In genomic region chr6:124465299-124465698, GRCm38 (mm10) we compare ENCODE assay signal across 8 mouse cellular contexts. TPM values are rescaled to one million over a fixed set of nuclear protein-coding genes. Genes with fewer than 3 reads are reported as not detected.
DNase-seq lines count a peak whose midpoint lies in the region; ATAC-seq and TF ChIP-seq lines count a peak whose summit lies in the region.

No protein-coding gene starts in this region.

- no peaks in the 10 kb centered on the region for H3K9me3 ChIP-seq in forebrain, embryonic 11.5 days (ENCODE audit: control insufficient read depth, low read length)
- H3K9me3 ChIP-seq in limb, embryonic 10.5 days (replicated peaks): no peaks in the 10 kb centered on the region
- no peaks in the 10 kb centered on the region for H3K9me3 ChIP-seq in neural tube, embryonic 14.5 days (ENCODE audit: control insufficient read depth, low read length)

- peak overlapping the region; percentile 92 for H3K27ac ChIP-seq in left cerebral cortex, adult 2 months
- no peak overlapping the region for H3K27ac ChIP-seq in forebrain, embryonic 11.5 days (ENCODE audit: low read depth, low read length)
- H3K27ac ChIP-seq in limb, embryonic 10.5 days: no peak overlapping the region
- peak overlapping the region; percentile 86 for H3K27ac ChIP-seq in neural tube, embryonic 14.5 days (ENCODE audit: low read depth, low read length)

- H3K27me3 ChIP-seq in forebrain, embryonic 11.5 days (ENCODE audit: control insufficient read depth, insufficient read depth, low read length): no peaks in the 10 kb centered on the region
- peaks cover 30% of the 10 kb centered on the region for H3K27me3 ChIP-seq in limb, embryonic 10.5 days (ENCODE audit: low read depth, poor library complexity, severe bottlenecking)
- no peaks in the 10 kb centered on the region for H3K27me3 ChIP-seq in neural tube, embryonic 14.5 days (ENCODE audit: control insufficient read depth, insufficient read depth, low read length)

- no peak for DNase-seq in left cerebral cortex, adult 2 months (ENCODE audit: extremely low spot score in 1 of 2, low spot score in 2 of 2)
- no peak for DNase-seq in left cerebral cortex, postnatal 36 days (ENCODE audit: low spot score in 2 of 2)
- no peak for DNase-seq in forebrain, embryonic 11.5 days (ENCODE audit: low spot score)
- no peak for DNase-seq in limb, embryonic 10.5 days (ENCODE audit: low spot score)
- DNase-seq in ovary, postnatal 14 days (ENCODE audit: low spot score): no peak
- no peak for DNase-seq in urinary bladder, postnatal 10 days (ENCODE audit: low spot score)
- DNase-seq in thymus, postnatal 10 days (ENCODE audit: low spot score in 2 of 2): no peak

- H3K36me3 ChIP-seq in forebrain, embryonic 11.5 days (ENCODE audit: control insufficient read depth, insufficient read depth, low read length): no peaks in the 10 kb centered on the region
- H3K36me3 ChIP-seq in limb, embryonic 10.5 days: no peaks in the 10 kb centered on the region
- H3K36me3 ChIP-seq in neural tube, embryonic 14.5 days (ENCODE audit: control insufficient read depth, insufficient read depth, low read length): no peaks in the 10 kb centered on the region

- intact Hi-C loops in left cerebral cortex, adult 2 months (cut with DNase I): loop anchor here (2.0 kb wide), 1 partner anchor 50 kb away; the partner anchor contains the start of gene Pex5
- intact Hi-C loops in left cerebral cortex, postnatal 36 days (cut with DNase I): no loop called here

- H3K4me1 ChIP-seq in forebrain, embryonic 11.5 days (replicated peaks; ENCODE audit: control insufficient read depth, insufficient read depth, low read length): no peaks in the 10 kb centered on the region
- H3K4me1 ChIP-seq in limb, embryonic 10.5 days: peaks cover 18% of the 10 kb centered on the region
- peaks cover 13% of the 10 kb centered on the region for H3K4me1 ChIP-seq in neural tube, embryonic 14.5 days (ENCODE audit: control insufficient read depth, insufficient read depth, low read length)

- 46% methylated on average over 6 of the region's 6 CpGs for WGBS in forebrain, embryonic 11.5 days
- 38% methylated on average over 6 of the region's 6 CpGs for WGBS in limb, embryonic 10.5 days
- WGBS in neural tube, embryonic 14.5 days: 36% methylated on average over 6 of the region's 6 CpGs

- no peak for ATAC-seq in forebrain, embryonic 11.5 days (replicated peaks; ENCODE audit: low FRiP score)
- no peak for ATAC-seq in neural tube, embryonic 14.5 days (ENCODE audit: low read depth)

- TF ChIP-seq CTCF in left cerebral cortex, adult 2 months (IDR thresholded peaks at IDR 0.05): no peak

- H3K4me2 ChIP-seq in forebrain, embryonic 11.5 days (ENCODE audit: low read depth, low read length, severe bottlenecking): peak overlapping the region; percentile 83
- H3K4me2 ChIP-seq in neural tube, embryonic 14.5 days (ENCODE audit: low read depth, low read length): peak overlapping the region; percentile 55

- peak overlapping the region; percentile 69; the same call in 1 of the 2 replicates for H3K9ac ChIP-seq in forebrain, embryonic 11.5 days (ENCODE audit: low read length)
- H3K9ac ChIP-seq in neural tube, embryonic 14.5 days (replicated peaks; ENCODE audit: low read depth, low read length): peak overlapping the region; percentile 70

- peak overlapping the region; percentile 74 for H3K4me3 ChIP-seq in left cerebral cortex, adult 2 months
- H3K4me3 ChIP-seq in forebrain, embryonic 11.5 days (ENCODE audit: low read depth, low read length): peak overlapping the region; percentile 44; the same call in 1 of the 2 replicates
- peak overlapping the region; percentile 57 for H3K4me3 ChIP-seq in limb, embryonic 10.5 days
- H3K4me3 ChIP-seq in neural tube, embryonic 14.5 days (ENCODE audit: low read depth, low read length): peak overlapping the region; percentile 51

RNA-seq across cellular contexts. Expression of gene Clstn3, which starts 0.7 kb away (rescaled TPM):
- total RNA-seq in left cerebral cortex, adult 2 months (2021): 100 to 1,000 TPM; 393 to 399 TPM
- 100 to 1,000 TPM; 362 to 401 TPM for total RNA-seq in left cerebral cortex, postnatal 36 days (2021)
- 12.8 and 15.2 TPM in 2 replicates for polyA plus RNA-seq in forebrain, embryonic 11.5 days (2014; fragmentation: Nextera tagmentation; extraction: Ambion mirVana)
- polyA plus RNA-seq in limb, embryonic 10.5 days (2016; fragmentation: Nextera tagmentation; extraction: Ambion mirVana): 2.1 and 5.4 TPM in 2 replicates
- polyA plus RNA-seq in neural tube, embryonic 14.5 days (2014; fragmentation: Nextera tagmentation; extraction: Ambion mirVana): 90.4 and 96.1 TPM in 2 replicates

RNA-seq across cellular contexts. Expression of gene C1rl, which starts 27.6 kb away (rescaled TPM):
- total RNA-seq in left cerebral cortex, adult 2 months (2021): under 1 TPM; 0.25 to 0.37 TPM
- under 1 TPM; 0.25 to 0.34 TPM for total RNA-seq in left cerebral cortex, postnatal 36 days (2021)
- polyA plus RNA-seq in forebrain, embryonic 11.5 days (2014; fragmentation: Nextera tagmentation; extraction: Ambion mirVana): 0.08 and 0.21 TPM in 2 replicates
- 0.69 and 0.84 TPM in 2 replicates for polyA plus RNA-seq in limb, embryonic 10.5 days (2016; fragmentation: Nextera tagmentation; extraction: Ambion mirVana)
- 0.22 and 0.29 TPM in 2 replicates for polyA plus RNA-seq in neural tube, embryonic 14.5 days (2014; fragmentation: Nextera tagmentation; extraction: Ambion mirVana)

RNA-seq across cellular contexts. Expression of gene C1ra, which starts 46.9 kb away (rescaled TPM):
- total RNA-seq in left cerebral cortex, adult 2 months (2021): 1 to 10 TPM; 1.5 to 1.8 TPM
- 1 to 10 TPM; 1.3 to 1.4 TPM for total RNA-seq in left cerebral cortex, postnatal 36 days (2021)
- polyA plus RNA-seq in forebrain, embryonic 11.5 days (2014; fragmentation: Nextera tagmentation; extraction: Ambion mirVana): 0.08 and 0.35 TPM in 2 replicates
- 0.06 and 0.26 TPM in 2 replicates for polyA plus RNA-seq in limb, embryonic 10.5 days (2016; fragmentation: Nextera tagmentation; extraction: Ambion mirVana)
- 0.11 and 0.33 TPM in 2 replicates for polyA plus RNA-seq in neural tube, embryonic 14.5 days (2014; fragmentation: Nextera tagmentation; extraction: Ambion mirVana)

RNA-seq across cellular contexts. Expression of gene Pex5, which starts 50.4 kb away (rescaled TPM):
- total RNA-seq in left cerebral cortex, adult 2 months (2021): 10 to 100 TPM; 65.7 to 65.9 TPM
- total RNA-seq in left cerebral cortex, postnatal 36 days (2021): 10 to 100 TPM; 60.9 to 67.5 TPM
- polyA plus RNA-seq in forebrain, embryonic 11.5 days (2014; fragmentation: Nextera tagmentation; extraction: Ambion mirVana): 46.9 and 49.9 TPM in 2 replicates
- polyA plus RNA-seq in limb, embryonic 10.5 days (2016; fragmentation: Nextera tagmentation; extraction: Ambion mirVana): 38.0 and 41.4 TPM in 2 replicates
- polyA plus RNA-seq in neural tube, embryonic 14.5 days (2014; fragmentation: Nextera tagmentation; extraction: Ambion mirVana): 50.1 and 63.8 TPM in 2 replicates

Comparison
In these comparisons a context has a peak if more than half of its experiments do, and no peak if none do; other contexts are left out.
1. H3K27ac ChIP-seq: peak in left cerebral cortex, adult 2 months (single experiment) and neural tube, embryonic 14.5 days (single experiment); none in forebrain, embryonic 11.5 days (single experiment) and limb, embryonic 10.5 days (single experiment).
2. Peak in every context shown above with its lines, with median percentiles within 50 percentile points of each other: H3K4me3 ChIP-seq.